Mouse (Mus musculus): Measurements from ENCODE around the gene Olfr703.

The Olfr703 gene

GRCm38 (mm10) chr7:106843060-106843459 lies at the start of gene Olfr703:
Gene Olfr703 (plus strand): TSS chr7:106843360.
- DNase-seq = no peak

- DNase-seq = no peak
Observed at GRCm38 (mm10) chr7:106808734-106809133, 34.4 kb upstream of the Olfr703 start, which contains the start of gene Olfr700. Gene Olfr700 (minus strand): TSS chr7:106808834.

GRCm38 (mm10) chr7:106813829-106814228 lies 29.3 kb upstream of the Olfr703 start, which contains the start of gene Olfr701:
Gene Olfr701 (plus strand): TSS chr7:106814129.
- no peak for DNase-seq

- no peak for DNase-seq
Observed at GRCm38 (mm10) chr7:106815775-106816174, 27.4 kb upstream of the Olfr703 start.

GRCm38 (mm10) chr7:106818414-106818813 lies 24.7 kb upstream of the Olfr703 start:
- DNase-seq = no peak

GRCm38 (mm10) chr7:106833793-106834192 lies 9.4 kb upstream of the Olfr703 start, which contains the start of gene Olfr702:
Gene Olfr702 (minus strand): TSS chr7:106833893.
- DNase-seq = no peak

- DNase-seq = no peak
Observed at GRCm38 (mm10) chr7:106862885-106863284, 19.7 kb downstream of the Olfr703 start, which contains the start of gene Olfr704. Gene Olfr704 (plus strand): TSS chr7:106863185.

- DNase-seq = no peak
Observed at GRCm38 (mm10) chr7:106876791-106877190, 33.6 kb downstream of the Olfr703 start, which contains the start of gene Olfr705. Gene Olfr705 (minus strand): TSS chr7:106876891.

- no peak for DNase-seq
Observed at GRCm38 (mm10) chr7:106888062-106888461, 44.9 kb downstream of the Olfr703 start, which contains the start of gene Olfr706. Gene Olfr706 (minus strand): TSS chr7:106888162.
